Mouse (Mus musculus) ES-E14 (cell line): ENCODE measurements around the gene Gm20481. TPM values are rescaled to one million over a fixed set of nuclear protein-coding genes. Genes with fewer than 3 reads are reported as not detected.

ENCODE experiments used
- DNase-seq: peaks from one replicate; pipeline ENCODE4 v3.0.0-alpha.2; 2013; ENCODE audit warnings: low read depth, low spot score
- H3K27ac ChIP-seq: 2 replicates; pipeline ENCODE4 v1.5.1; 2012; ENCODE audit warnings: low read depth, mild to moderate bottlenecking, low read length, moderate library complexity, mixed read lengths; ENCODE audit not compliant: poor library complexity, insufficient read depth, severe bottlenecking
- H3K36me3 ChIP-seq: 2 replicates; pipeline ENCODE4 v1.6.1; 2012; ENCODE audit warnings: mild to moderate bottlenecking, low read length, moderate library complexity, mixed read lengths; ENCODE audit not compliant: control insufficient read depth, poor library complexity, insufficient read depth, severe bottlenecking
- H3K4me1 ChIP-seq, 2 experiments: fragments of 150-350 bp in 1 of 2; sonication (generic) in 1 of 2; 2 replicates each; pipeline ENCODE4 v1.6.1; 2012; ENCODE audit warnings: low read length in 2 of 2, mild to moderate bottlenecking in 1 of 2, mixed read lengths in 1 of 2; ENCODE audit not compliant: control insufficient read depth in 2 of 2, insufficient read depth in 2 of 2, poor library complexity in 1 of 2
- H3K4me3 ChIP-seq, 2 experiments: fragments of 150-350 bp in 1 of 2; sonication (generic) in 1 of 2; 2 replicates each; pipeline ENCODE4 v1.5.1; 2012; ENCODE audit warnings: low read length in 2 of 2, low read depth in 1 of 2, mild to moderate bottlenecking in 1 of 2, mixed read lengths in 1 of 2; ENCODE audit not compliant: insufficient read depth in 1 of 2, poor library complexity in 1 of 2, severe bottlenecking in 1 of 2
- H3K9ac ChIP-seq: 2 replicates; pipeline ENCODE4 v1.6.1; 2012; ENCODE audit warnings: low read depth, mild to moderate bottlenecking, low read length, mixed read lengths; ENCODE audit not compliant: poor library complexity, insufficient read depth, severe bottlenecking
- H3K9me3 ChIP-seq: fragments of 150-350 bp; sonication (generic); 2 replicates; pipeline ENCODE4 v1.6.1; 2012; ENCODE audit warnings: low read depth, mild to moderate bottlenecking, low read length; ENCODE audit not compliant: control insufficient read depth, insufficient read depth
- CHD2 ChIP-seq: IDR thresholded peaks from 2 replicates; pipeline ENCODE4 v1.6.1; 2014; ENCODE audit warnings: mild to moderate bottlenecking, low read depth, low read length, inconsistent platforms
- HCFC1 ChIP-seq: IDR thresholded peaks from 2 replicates; pipeline ENCODE4 v1.6.1; 2012; ENCODE audit warnings: low read length, inconsistent platforms, borderline replicate concordance; ENCODE audit not compliant: insufficient read depth
- MAFK ChIP-seq: IDR thresholded peaks from 2 replicates; pipeline ENCODE4 v1.6.1; 2014; ENCODE audit warnings: mild to moderate bottlenecking, low read depth, low read length, inconsistent platforms; ENCODE audit not compliant: insufficient read depth
- ZC3H11A ChIP-seq: IDR thresholded peaks from 2 replicates; pipeline ENCODE4 v1.6.1; 2012; ENCODE audit warnings: low read depth, mild to moderate bottlenecking, inconsistent platforms, low read length, borderline replicate concordance
- ZNF384 ChIP-seq: IDR thresholded peaks from 2 replicates; pipeline ENCODE4 v1.6.1; 2012; ENCODE audit warnings: low read depth, low read length, inconsistent platforms
- in situ Hi-C, 2 experiments: fragments of 600-800 bp; cut with MboI; formaldehyde crosslinking; loops; one replicate each; pipeline ENCODE4 v1.15.1; 2025; ENCODE audit warnings: low sequenced_read_pairs in 2 of 2, inconsistent platforms in 1 of 2; ENCODE audit not compliant: unreplicated experiment in 2 of 2
- total RNA-seq: library from RNA; depleted of rRNA; stranded (reverse); fragments of 300-350 nt; gene quantifications from 2 replicates; pipeline ENCODE4 v1.2.3, GENCODE M21; 2012

Gene Gm20481
- total RNA-seq, 1 experiment, result 1.9 TPM

- DNase-seq, result no peak
- H3K4me3 ChIP-seq, result no peak overlapping the region
- in situ Hi-C loops, result no loop called here
- peaks cover 0 to 7% of the 10 kb centered on the region in 2 experiments; a peak in 1 of 4 replicates for H3K4me1 ChIP-seq
- no peak overlapping the region for H3K27ac ChIP-seq
- no peak for TF ChIP-seq HCFC1
- peak; percentile 86 for TF ChIP-seq MAFK
- no peaks in the 10 kb centered on the region for H3K36me3 ChIP-seq
- no peaks in the 10 kb centered on the region for H3K9me3 ChIP-seq
- H3K9ac ChIP-seq, result no peak overlapping the region
Observed at GRCm38 (mm10) chr17:34975581-34976492, 6.1 kb downstream of the Gm20481 start.

GRCm38 (mm10) chr17:34977000-34977399, 7.3 kb downstream of the Gm20481 start:
- H3K9me3 ChIP-seq, result no peaks in the 10 kb centered on the region
- no peak for TF ChIP-seq CHD2
- TF ChIP-seq ZNF384, result no peak
- no peak for TF ChIP-seq MAFK
- TF ChIP-seq ZC3H11A, result no peak
- no peak for TF ChIP-seq HCFC1
- no peak overlapping the region for H3K9ac ChIP-seq
- H3K4me1 ChIP-seq, result peaks cover 0 to 7% of the 10 kb centered on the region in 2 experiments; a peak in 1 of 4 replicates
- in situ Hi-C loops, result no loop called here
- no peak overlapping the region for H3K27ac ChIP-seq
- H3K36me3 ChIP-seq, result no peaks in the 10 kb centered on the region
- no peak overlapping the region for H3K4me3 ChIP-seq
- no peak for DNase-seq

DNA sequence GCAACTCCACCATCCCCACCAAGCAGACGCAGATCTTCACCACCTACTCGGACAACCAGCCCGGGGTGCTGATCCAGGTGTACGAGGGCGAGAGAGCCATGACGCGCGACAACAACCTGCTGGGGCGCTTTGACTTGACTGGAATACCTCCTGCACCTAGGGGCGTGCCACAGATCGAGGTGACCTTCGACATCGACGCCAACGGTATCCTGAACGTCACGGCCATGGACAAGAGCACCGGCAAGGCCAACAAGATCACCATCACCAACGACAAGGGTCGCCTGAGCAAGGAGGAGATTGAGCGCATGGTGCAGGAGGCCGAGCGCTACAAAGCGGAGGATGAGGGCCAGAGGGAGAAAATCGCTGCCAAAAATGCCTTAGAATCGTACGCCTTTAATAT, 8.5 kb downstream of the Gm20481 start:
- no peaks in the 10 kb centered on the region for H3K36me3 ChIP-seq
- no peak for TF ChIP-seq CHD2
- TF ChIP-seq ZC3H11A, result no peak
- no peak overlapping the region for H3K27ac ChIP-seq
- H3K4me3 ChIP-seq, result no peak overlapping the region
- no peak for DNase-seq
- no peak overlapping the region for H3K9ac ChIP-seq
- H3K4me1 ChIP-seq, result peaks cover 0 to 4% of the 10 kb centered on the region in 2 experiments; a peak in 1 of 4 replicates
- in situ Hi-C loops, result no loop called here
- H3K9me3 ChIP-seq, result no peaks in the 10 kb centered on the region

DNA sequence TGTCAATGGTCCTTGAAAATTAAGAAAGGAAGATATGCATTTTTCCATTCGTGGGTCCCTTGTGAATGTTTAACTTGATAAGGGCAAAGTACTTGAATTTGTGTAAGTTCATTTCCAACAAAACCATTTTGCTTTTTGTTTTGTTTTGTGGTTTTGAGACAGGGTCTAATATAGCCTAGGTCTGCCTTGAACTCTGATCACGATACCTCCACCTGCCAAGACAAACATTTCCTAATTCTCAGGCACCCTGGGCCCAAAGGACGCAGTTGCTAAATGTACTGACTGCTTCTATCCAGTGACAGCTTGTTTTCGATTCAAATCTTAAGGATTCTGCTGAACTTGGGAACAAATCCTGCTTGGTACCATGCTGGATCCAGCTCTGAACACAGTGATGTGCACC, 9.9 kb downstream of the Gm20481 start:
- DNase-seq, result no peak
- TF ChIP-seq ZC3H11A (no peak), HCFC1 (no peak), ZNF384 (no peak), MAFK (no peak), CHD2 (no peak)
- in situ Hi-C loops, result no loop called here

DNA sequence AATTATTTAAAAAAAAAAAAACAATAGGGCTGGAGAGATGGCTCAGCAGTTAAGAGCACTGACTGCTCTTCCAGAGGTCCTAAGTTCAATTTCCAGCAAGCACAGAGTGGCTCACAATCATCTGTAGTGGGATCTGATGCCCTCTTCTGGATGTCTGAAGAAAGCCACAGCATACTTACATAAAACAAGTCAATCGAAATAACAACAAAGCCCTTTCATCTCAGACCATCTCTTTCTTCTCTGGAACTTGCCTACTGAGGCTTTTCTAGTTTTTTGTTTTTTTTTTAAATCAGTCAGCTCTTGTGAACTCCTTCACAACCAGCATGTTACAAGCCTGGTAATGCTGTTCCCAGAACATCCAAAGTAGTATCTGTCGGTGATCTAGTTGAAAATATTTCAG, 10.9 kb downstream of the Gm20481 start:
- no peaks in the 10 kb centered on the region for H3K9me3 ChIP-seq
- peak overlapping the region; percentile 41 to 86; a peak in 3 of 4 replicates for H3K4me3 ChIP-seq
- H3K36me3 ChIP-seq, result peaks cover 11% of the 10 kb centered on the region
- peaks cover 0 to 6% of the 10 kb centered on the region in 2 experiments; a peak in 1 of 4 replicates for H3K4me1 ChIP-seq
- in situ Hi-C loops, result no loop called here
- DNase-seq, result no peak
- TF ChIP-seq HCFC1, result no peak
- 0 out of 2 replicates have a peak, but pooled peaks have one; percentile 2 for TF ChIP-seq ZC3H11A
- no peak overlapping the region for H3K27ac ChIP-seq
- H3K9ac ChIP-seq, result peak overlapping the region; percentile 63; the same call in 1 of the 2 replicates

More for the DNA sequence above, 9.9 kb downstream of the Gm20481 start:
- H3K27ac ChIP-seq, result no peak overlapping the region
- peaks cover 2% of the 10 kb centered on the region; the same call in 1 of the 2 replicates for H3K36me3 ChIP-seq
- no peaks in the 10 kb centered on the region for H3K9me3 ChIP-seq
- H3K9ac ChIP-seq, result no peak overlapping the region
- H3K4me1 ChIP-seq, result peaks cover 0 to 5% of the 10 kb centered on the region in 2 experiments; a peak in 1 of 4 replicates
- H3K4me3 ChIP-seq, result no peak overlapping the region
